Mouse (Mus musculus) left cerebral cortex, postnatal 14 days (tissue): Measurements from ENCODE around the gene Rasgrf1. TPM values are rescaled to one million over a fixed set of nuclear protein-coding genes. Genes with fewer than 3 reads are reported as not detected.

ENCODE experiments used
- DNase-seq, 2 experiments: peaks; one replicate each; pipeline ENCODE4 v3.0.0; 2021 to 2022; ENCODE audit warnings: low spot score in 2 of 2, mixed read lengths in 1 of 2
- intact Hi-C: fragments of 180-260 bp; cut with DNase I; formaldehyde crosslinking; loops from one replicate; pipeline ENCODE4 v1.15.1; 2025
- long read RNA-seq, 2 experiments: library from polyadenylated mRNA; stranded (forward); transcript quantifications; one replicate each; pipeline ENCODE4 v2.0.0; 2021
- total RNA-seq, 2 experiments: library from RNA; stranded (reverse); gene quantifications; 2 replicates each; pipeline ENCODE4 v1.2.3; 2021

Rasgrf1 gene
- 100 to 1,000 TPM; 146 to 187 TPM for total RNA-seq
- long read RNA-seq, experiment 1, full-length matches to known transcripts: 51 of 121 reads
- long read RNA-seq, experiment 1, partial matches to known transcripts: 54 of 121 reads
- long read RNA-seq, experiment 1, other reads (novel, unspliced or antisense): 16 of 121 reads
- long read RNA-seq, experiment 2, full-length matches to known transcripts: 39 of 91 reads
- long read RNA-seq, experiment 2, partial matches to known transcripts: 43 of 91 reads
- long read RNA-seq, experiment 2, other reads (novel, unspliced or antisense): 9 of 91 reads

DNA sequence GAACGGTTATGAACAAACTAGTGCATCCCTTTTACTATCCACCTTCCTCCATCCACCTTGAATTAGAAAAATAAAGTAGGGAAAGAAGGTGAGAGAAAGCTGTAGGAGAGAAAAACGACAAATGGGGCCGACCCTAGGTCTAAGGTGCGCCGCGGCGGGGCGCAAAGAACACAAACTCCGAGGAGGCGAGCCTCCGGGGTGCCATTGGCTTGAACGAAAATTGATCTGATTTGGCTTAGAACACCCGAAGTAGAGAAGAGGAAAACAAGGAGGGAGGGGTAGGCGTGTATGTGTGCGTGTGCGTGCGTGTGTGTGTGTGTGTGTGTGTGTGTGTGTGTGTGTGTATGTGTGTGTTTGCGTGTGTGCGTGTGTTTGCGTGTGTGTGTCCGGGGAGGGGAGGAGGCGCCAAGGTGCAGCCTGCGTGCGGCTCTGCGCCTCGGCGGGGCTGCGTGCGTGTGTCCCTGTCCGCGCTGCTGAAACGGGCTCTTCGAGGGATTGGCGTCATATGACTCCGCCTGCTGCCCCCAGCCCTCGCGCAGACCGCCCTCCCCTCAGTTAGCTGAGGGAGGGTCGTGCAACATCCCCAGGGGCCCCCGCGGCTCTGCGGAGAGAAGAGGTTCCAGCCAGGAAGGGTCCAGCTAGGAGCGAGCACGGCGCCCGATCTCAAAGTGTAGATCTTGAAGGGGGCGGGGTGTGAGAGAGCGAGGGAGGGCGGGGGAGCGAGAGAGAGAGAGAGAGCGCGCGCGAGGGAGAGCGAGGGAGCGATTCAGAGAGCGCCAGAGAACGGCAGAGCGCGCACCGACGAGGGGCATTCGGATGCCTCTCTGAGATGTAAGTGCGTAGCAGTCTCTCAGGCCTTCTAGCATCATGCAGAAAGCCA, at the start of gene Rasgrf1:
Rasgrf1 (plus strand) TSS at position 778 of the 880 bp plus-strand sequence.
- intact Hi-C loops: loop anchor here (5.0 kb wide), 2 partner anchors 37 to 82 kb away; no protein-coding TSS in a partner anchor

DNA sequence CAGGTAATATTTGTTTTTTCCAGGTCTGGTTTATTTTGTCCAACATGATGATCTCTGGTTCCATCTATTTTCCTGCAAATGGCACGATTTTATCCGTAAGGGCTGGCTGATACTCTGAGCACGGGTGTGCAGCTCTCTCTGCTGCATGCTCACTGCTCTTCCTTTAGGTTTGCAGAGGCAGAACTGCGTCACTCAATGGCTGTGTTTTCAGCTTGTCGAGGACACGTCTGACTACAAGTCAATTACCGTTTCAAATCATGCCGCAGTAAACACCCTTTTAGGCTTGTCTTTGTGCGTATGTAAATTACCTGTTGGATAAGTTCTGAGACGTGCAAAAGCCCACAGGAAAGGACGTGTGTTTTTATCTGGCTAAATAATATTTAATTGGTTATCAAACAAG, 49.6 kb upstream of the Rasgrf1 start:
- no peak for DNase-seq
- intact Hi-C loops: no loop called here

More for the DNA sequence above, at the start of gene Rasgrf1:
- DNase-seq: peak; percentile 68 to 71

DNA sequence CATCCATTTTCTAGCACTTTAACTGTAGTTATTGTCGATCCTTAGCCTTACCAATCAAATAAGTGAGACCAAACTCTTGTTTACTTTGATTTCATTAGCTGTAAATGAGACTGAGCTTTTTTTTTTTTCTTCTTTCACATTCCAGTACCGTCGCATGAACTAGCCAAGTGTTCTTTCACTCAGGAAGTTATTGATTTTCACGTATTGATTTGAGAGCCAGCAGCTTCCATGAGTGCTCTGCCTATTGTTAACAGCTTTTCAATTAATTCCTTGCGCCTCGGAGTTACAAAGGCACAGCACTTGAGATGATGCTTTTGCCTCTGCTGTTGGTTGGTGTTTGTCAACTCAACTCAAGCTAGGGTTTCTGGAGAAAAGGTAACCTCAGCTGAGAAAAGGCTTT, 49.1 kb upstream of the Rasgrf1 start:
- intact Hi-C loops: no loop called here

DNA sequence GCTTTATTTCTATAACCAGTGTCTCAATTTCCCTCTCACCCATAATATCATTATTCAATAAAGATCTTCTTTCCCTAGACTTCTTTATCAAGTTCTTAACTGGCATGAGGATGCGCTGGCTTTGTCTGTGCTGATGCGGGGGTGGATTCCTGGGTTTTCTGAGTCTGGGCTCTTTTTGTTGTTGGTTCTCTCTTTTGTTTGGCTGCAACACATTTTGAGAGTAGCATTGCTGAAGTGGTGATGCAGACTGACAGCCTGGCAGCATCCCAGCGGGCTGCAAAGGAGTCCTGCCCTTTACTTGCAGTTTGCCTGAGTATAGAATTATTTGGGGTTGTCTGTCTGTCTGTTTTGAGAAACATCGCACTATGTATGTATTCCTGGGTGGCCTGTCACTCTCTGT, 42.6 kb upstream of the Rasgrf1 start:
- DNase-seq: no peak
- intact Hi-C loops: no loop called here

More for the DNA sequence above, 49.1 kb upstream of the Rasgrf1 start:
- DNase-seq: no peak

DNA sequence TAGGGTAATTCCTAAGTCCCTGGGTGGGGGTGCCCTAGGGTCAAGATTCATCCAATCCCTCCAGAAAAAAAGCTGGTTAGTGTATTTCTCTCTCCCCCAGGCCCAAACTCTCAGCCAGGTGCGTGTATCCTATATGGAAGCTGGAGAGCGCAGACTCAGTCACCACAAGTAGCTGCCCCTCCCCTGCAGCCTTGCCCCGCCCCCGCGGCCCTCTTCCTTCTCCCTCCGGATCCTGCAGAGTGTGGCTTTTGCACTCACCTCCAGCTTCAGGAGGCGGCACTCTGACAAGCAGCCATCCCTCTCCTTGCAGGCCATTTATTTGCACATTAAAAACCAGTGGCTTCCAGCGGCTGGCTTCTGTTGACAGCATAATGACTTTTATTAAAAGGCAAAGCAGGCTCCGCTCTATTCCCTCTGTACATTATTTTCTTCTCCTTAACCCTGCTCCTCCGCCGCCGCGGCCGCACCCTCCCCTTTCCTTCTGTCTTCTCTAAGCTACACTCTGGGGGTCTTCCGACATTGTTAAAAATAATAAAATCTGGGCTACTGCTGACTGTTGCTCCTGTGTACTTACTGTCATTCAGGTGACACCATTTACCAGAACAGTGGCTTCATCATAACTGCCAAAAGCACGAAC, 41.5 kb upstream of the Rasgrf1 start:
- intact Hi-C loops: no loop called here
- no peak for DNase-seq

DNA sequence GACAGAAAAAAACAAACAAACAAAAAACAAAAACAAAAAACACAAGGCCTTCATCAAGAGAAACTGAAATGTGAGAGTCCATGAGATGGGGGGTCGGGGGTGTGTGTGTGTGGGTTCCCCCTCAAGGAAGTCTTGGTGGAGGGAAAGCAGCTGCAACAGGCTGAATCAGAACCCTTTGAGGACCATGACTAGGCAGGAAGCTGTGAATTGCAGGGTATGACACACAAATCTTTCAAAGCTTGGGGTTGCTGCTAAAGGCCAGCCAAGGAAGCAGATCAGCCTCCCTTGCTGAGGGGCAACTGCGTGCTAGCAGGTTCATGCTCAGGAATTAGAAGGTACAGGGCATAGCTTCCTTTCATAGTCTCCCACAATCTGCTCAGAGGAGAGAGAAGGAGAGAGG, 40.1 kb upstream of the Rasgrf1 start:
- DNase-seq: no peak
- intact Hi-C loops: no loop called here

DNA sequence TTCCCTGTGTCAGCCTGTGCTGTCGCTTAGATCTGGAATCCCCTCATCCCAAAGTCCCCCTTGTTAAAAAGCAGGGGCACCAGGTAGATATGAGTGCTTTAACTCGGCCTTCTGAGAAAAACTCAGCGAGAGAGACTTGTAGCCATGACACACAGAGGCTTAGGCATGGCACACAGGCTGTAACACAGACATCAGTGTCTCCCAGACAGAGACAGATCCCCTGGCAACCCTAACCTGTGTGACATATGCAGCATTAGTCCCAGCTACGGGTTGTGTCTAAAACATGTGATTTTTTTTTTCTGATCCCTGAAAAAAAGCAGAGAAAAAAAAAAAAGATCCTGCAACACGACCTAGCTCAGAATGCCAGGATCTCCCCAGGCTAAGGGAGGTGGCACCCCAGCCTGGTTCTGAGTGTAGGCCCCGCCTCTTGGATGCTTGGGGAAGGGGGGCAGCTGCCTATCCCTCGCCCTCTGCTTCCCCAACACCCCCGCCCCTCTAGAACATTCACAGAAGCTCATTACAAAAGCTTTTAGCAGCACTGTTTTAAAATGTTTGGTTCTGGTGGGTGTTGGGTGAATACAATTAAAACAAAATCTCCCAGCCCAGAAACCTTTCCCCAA, 39.1 kb upstream of the Rasgrf1 start:
- DNase-seq: peak in 1 of 2 experiments; percentile 62
- intact Hi-C loops: loop anchor here (5.0 kb wide), 1 partner anchor 37 kb away; the partner anchor contains the start of gene Rasgrf1

DNA sequence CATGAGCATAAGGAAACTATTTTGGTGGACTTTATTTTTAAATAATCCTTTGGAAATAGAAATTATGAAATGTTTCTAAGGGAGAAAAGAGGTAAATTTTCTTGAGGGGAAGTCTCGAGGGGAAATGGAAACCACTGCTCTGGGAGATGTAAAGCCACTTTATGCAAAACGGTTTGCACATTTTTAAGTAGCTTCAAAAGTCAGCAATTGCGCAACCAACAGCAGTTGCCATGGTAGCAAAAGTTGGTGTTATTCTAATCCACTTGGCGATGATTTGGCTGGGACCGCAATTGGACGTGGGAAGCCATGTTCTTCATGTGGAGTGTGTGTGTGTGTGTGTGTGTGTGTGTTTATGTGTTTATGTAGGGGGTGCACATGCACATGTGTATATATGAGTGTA, 37.6 kb upstream of the Rasgrf1 start:
- peak; percentile 52 to 89 for DNase-seq
- intact Hi-C loops: loop anchor here (5.0 kb wide), 1 partner anchor 35 kb away; the partner anchor contains the start of gene Rasgrf1

DNA sequence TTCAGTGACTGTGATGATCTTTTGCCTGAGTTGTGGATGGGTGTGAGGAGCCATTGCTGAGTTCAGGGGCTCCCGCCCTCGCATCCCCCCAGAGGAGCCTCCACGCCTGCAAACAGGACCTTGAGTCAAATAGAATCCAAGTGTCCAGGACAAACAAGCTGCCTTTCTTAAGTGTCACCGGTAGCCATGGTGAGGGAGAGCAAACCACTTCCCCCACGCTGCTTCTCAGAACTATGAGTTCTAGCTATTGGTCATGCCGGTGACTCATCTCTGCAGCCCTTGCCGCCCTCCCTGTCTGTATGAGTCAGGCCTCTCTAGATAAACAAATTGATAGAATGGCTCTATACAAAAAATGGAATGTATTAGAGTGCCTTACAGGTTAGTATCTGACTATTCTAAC, 35.3 kb upstream of the Rasgrf1 start:
- no peak for DNase-seq
- intact Hi-C loops: loop anchor here (5.0 kb wide), 1 partner anchor 33 kb away; the partner anchor contains the start of gene Rasgrf1

DNA sequence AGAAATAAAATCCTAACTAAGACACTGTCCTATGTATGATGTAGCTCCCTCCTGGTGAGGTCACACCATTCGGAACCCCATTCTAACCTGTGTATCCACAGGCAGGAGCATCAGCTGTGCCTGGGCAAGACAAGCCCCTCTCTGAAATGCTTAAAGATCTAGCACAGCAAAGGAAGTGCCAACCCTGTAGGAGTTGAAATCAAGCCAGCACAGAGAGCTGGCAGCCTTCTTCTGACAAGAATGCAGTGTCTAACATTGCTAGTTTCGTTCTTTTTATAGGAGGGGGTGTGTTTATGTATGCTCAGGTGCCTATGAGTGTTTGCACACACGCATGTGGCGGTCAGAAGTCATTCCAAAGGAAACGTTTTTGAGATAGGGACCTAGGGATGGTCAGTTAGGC, 34.2 kb upstream of the Rasgrf1 start:
- DNase-seq: no peak
- intact Hi-C loops: no loop called here

DNA sequence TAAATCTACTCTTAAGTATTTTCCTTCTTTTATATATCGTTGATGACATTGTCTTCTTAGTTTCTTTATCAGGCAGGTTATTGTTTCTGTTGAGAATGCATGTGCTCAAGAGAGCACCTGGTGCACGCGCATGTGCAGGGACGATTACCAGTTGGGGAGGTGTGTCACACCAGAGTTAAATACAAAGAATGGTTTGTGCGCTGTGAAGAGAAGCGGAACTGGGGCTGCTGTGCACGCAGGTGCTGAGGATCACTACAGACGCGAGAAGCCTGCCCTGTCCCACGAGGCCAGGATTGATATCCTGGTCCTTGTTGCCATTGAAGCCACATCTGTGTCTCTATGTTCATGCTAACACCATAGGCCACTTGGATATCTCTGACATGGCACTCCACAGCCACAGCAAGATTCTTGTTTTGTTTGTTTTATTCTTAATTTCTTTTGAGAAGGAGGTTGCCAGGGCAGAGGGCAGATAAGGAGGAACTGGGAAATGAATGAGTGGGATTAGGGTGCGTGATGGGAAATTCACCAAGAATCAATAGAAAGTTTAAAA, 31.2 kb upstream of the Rasgrf1 start:
- intact Hi-C loops: no loop called here
- DNase-seq: no peak

DNA sequence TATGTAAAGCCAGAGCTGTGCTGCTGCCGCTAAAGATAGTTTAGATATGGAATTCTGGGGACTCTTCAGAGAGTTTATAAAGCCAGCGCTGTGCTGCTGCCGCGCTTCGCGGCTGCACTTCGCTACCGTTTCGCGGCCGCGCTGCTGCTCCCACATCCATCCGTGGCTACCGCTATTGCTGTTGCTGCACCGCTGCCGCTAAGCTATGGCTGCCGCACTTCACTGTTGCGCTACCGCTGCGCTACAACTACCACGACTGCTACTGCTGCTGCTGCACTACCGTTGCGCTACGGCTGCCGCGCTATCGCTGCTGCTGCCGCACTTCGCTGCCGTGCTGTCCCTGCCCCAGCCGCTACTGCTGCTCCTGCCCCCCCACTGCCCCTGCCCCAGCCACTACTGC, 30.1 kb upstream of the Rasgrf1 start:
- peak in 1 of 2 experiments; percentile 34 for DNase-seq
- intact Hi-C loops: no loop called here

DNA sequence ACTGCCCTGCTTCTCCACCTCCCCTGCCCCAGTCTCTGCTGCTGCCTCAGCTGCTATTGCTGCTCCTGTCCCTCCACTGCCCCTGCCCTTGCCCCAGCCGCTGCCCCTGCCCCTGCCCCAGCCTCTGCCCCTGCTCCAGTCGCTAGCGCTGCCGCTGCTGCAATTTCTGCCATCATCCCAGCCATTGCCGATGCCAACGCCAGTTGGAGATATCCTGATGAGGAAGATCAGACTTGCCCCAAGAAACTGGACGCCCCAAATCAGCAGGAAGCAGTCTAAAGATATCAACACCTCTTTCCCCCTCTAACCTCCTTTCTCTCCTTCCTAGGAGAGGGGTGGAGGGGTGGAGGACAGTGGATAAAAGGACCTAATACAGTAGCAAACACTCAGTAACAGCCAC, 28.2 kb upstream of the Rasgrf1 start:
- intact Hi-C loops: no loop called here
- no peak for DNase-seq

DNA sequence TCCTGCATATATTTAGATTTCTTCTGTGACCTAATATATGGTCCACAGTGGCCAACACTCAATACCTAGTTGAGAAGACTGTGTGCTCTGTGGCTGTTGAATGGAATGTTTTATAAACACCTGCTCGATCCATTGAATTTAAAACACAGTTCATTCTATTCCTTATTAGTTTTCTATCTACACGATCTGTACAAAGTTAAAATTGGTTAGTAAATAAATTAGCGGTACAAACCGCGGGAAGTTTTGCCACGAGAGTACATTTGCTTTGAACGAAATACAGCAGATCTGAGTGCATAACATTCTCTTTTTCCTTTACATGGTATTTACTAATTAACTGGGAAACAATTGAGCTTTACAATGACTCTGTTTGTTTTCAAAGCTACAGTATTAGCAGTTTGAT, 27.1 kb upstream of the Rasgrf1 start:
- DNase-seq: no peak
- intact Hi-C loops: no loop called here

DNA sequence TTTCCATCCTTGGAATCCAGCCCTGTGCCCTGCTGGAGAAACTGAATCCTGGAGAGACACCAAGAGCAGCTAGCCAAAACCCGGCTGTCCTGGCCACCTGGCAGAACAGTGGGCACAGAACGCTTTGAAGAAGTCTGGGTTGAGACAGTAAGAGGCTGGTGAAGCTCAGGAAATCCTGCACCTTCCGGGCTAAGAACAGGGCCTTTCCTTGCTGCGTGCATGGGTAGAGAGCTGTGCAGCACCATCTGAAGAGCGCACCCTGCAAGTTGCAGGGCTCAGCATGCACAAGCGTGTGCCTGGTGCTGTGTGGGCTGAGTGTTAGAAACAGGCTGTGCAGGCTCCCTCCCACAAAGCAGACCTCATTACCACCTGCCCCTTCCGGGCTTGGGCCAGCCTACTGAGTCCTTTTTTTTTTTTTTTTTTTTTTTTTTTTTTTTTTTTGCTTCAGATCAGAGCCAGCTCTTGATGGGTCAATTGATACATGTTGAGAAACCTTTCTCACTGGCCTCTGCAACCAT, 23.9 kb upstream of the Rasgrf1 start:
- intact Hi-C loops: no loop called here
- no peak for DNase-seq

DNA sequence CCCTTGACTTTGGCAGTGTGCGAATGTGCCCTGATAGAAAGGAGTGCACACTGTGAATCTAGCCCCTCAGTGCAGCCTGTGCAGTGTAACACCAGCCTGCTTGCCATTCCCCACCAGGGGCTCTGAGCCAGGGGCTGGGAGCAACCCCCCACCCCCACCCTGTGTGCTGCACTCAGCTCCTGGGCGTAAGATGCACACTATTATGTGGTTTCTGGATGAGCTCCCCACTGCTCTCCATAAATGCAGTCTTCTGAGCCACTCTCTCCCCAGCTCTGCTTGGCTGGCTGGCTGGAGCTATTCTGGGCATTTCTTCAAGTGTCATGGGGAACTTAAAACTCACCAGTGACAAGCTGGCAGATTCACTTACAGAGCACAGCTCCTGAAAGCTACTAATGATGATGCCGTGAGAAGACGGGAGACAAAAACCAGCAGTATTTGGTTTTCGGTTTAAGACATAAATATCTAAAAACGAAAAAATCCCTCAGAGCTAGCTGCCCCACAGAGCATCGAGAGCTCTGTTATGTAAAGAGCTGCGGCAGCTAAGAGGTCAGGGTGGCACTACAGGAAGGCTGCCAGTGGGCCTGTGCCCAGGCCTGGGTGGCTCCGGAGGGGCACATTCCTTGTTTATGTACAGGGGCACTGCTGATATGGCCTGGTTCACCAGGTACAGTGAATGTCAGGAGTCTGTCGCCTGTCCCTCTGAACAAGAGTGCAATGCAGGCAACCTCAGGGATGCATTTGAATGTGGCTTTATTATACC, 18.0 kb upstream of the Rasgrf1 start:
- peak; percentile 30 to 61 for DNase-seq
- intact Hi-C loops: no loop called here

DNA sequence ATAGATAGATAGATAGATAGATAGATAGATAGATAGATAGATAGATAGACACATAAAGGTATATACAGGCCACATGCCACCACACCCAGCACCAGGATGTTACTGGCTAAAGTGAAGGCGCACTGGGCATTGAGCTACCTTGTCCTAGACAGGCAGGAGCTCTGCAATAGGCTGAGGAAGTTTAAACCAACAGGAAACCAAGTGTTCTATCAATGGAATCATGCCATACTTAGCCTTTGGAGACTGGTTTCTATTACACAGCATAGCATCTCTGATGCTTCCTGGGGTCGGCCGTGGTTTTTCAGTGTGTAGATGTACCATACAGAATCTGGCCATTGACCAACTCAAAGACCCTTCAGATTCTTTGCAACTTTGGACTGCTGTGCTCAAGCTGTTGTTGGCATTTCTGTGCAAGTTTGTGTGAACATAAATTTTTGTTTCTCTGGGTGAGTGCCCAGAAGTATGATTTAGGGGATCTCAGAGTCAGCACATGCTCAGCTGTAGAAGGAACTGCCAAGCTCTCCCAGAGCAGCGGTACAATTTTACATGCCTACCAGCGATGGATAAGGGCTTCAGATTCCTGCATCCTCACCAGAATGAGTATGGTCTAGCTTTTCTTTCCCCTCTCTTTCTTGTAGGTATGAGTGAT, 17.0 kb upstream of the Rasgrf1 start:
- no peak for DNase-seq
- intact Hi-C loops: no loop called here
